Mouse (Mus musculus) lung, embryonic 14.5 days (tissue): Measurements from ENCODE around the gene Magi1. TPM values are rescaled to one million over a fixed set of nuclear protein-coding genes. Genes with fewer than 3 reads are reported as not detected.
"Not testable (repeated sequence)": the region's sequence is repeated elsewhere in the genome, so short reads cannot be mapped to it uniquely, and the experiment has no call there.

Experiments
- ATAC-seq: fragments of 200-750 bp; cut with Nextera tagmentation; 2 replicates; pipeline ENCODE4 v1.8.0; 2017; ENCODE audit warnings: mild to moderate bottlenecking, moderate TSS enrichment, moderate library complexity; ENCODE audit not compliant: insufficient read depth
- DNase-seq: peaks from one replicate; pipeline ENCODE4 v3.0.0-alpha.2; 2015
- H3K27ac ChIP-seq: fragments of 300-500 bp; sonication (generic); 2 replicates; pipeline ENCODE4 v1.5.1; 2014; ENCODE audit warnings: low read depth, mild to moderate bottlenecking, moderate library complexity
- H3K27me3 ChIP-seq: fragments of 300-500 bp; sonication (generic); 2 replicates; pipeline ENCODE4 v1.6.1; 2014; ENCODE audit warnings: low read length, control low read depth; ENCODE audit not compliant: insufficient read depth
- H3K36me3 ChIP-seq: fragments of 300-500 bp; sonication (generic); 2 replicates; pipeline ENCODE4 v1.6.1; 2014; ENCODE audit warnings: control low read depth; ENCODE audit not compliant: insufficient read depth
- H3K4me1 ChIP-seq: fragments of 300-500 bp; sonication (generic); 2 replicates; pipeline ENCODE4 v1.6.1; 2014; ENCODE audit warnings: antibody characterized with exemption, control low read depth; ENCODE audit not compliant: insufficient read depth
- H3K4me2 ChIP-seq: fragments of 300-500 bp; sonication (generic); 2 replicates; pipeline ENCODE4 v1.6.1; 2014; ENCODE audit warnings: mild to moderate bottlenecking
- H3K4me3 ChIP-seq: fragments of 300-500 bp; sonication (generic); 2 replicates; pipeline ENCODE4 v1.5.1; 2014; ENCODE audit warnings: low read depth, low read length
- H3K9ac ChIP-seq: fragments of 300-500 bp; sonication (generic); 2 replicates; pipeline ENCODE4 v1.6.1; 2014
- H3K9me3 ChIP-seq: fragments of 300-500 bp; sonication (generic); 2 replicates; pipeline ENCODE4 v1.6.1; 2016; ENCODE audit warnings: low read depth, low read length, control low read depth
- CTCF ChIP-seq: IDR thresholded peaks from 2 replicates; pipeline ENCODE4 v1.5.1; 2016; ENCODE audit warnings: antibody characterized with exemption, low read depth
- WGBS: fragments of 180-500 bp; shearing (Covaris S2); extraction: QIAGEN DNeasy Blood & Tissue Kit; methylation state at CpG from one replicate; pipeline ENCODE4 v1.1.7; 2014; 5-methylcytosine and 5-hydroxymethylcytosine counted together
- polyA plus RNA-seq: library from polyadenylated mRNA; unstranded; fragments of >200 nt; fragmentation: Nextera tagmentation; extraction: Ambion mirVana; gene quantifications from 2 replicates; pipeline ENCODE4 v1.2.1, GENCODE M21; 2014

The Magi1 gene
- polyA plus RNA-seq, 1 experiment from 2014 or later = 10.1 TPM

DNA sequence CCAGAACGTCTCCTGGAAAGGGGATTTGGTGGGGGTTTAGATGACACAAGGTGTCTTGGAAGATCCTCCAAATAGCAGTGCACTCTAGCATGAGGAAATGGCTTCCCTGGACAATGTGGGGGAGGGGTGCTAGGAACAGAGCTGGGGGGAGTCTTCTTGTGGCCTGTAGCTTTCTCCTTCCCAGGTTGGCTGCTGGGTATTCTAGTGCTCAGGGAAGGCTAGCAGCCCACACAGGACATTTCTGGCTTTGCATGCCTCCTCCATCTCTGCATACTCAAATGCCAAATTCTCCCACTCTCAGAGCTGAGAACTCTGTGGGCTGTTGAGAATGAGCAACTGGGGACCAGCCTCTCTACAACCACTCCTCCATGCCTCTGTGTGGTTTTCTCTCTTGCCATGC lies 622.6 kb downstream of the Magi1 start:
- H3K4me2 ChIP-seq = no peak overlapping the region
- ATAC-seq (no peak), DNase-seq (no peak)
- no peak overlapping the region for H3K9ac ChIP-seq
- H3K27me3 ChIP-seq = no peaks in the 10 kb centered on the region
- H3K27ac ChIP-seq = no peak overlapping the region
- H3K4me3 ChIP-seq = no peak overlapping the region
- H3K9me3 ChIP-seq = no peaks in the 10 kb centered on the region
- no peak for TF ChIP-seq CTCF
- H3K4me1 ChIP-seq = no peaks in the 10 kb centered on the region
- no peaks in the 10 kb centered on the region for H3K36me3 ChIP-seq
- WGBS = 44% methylated on average over 1 of the region's 1 CpGs

DNA sequence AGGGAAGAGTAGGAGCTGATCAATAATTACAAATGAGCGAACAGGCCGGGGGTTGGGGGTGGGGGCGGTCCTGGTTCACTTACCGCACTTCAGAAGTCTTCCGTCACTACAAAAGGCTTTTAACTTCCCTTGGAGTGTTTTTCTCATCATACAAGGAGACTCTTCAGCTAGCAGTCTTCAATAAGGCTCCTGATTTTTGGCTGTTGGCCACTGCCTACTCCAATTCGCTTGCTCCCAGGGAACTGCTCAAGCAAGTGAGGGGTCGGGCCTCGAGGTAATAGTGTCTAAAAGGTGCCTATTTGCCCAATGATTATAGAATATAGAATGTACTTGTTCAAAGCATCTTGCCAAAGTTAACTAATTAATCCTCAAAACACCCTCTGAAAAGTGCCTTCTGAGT lies 624.2 kb downstream of the Magi1 start:
- Histone ChIP-seq H3K4me1 (no peaks in the 10 kb centered on the region), H3K9ac (no peak overlapping the region), H3K9me3 (no peaks in the 10 kb centered on the region), H3K27me3 (no peaks in the 10 kb centered on the region), H3K4me2 (no peak overlapping the region), H3K4me3 (no peak overlapping the region), H3K27ac (no peak overlapping the region), H3K36me3 (no peaks in the 10 kb centered on the region)
- no peak for TF ChIP-seq CTCF
- 61% methylated on average over 8 of the region's 8 CpGs for WGBS
- ATAC-seq (no peak), DNase-seq (no peak)

DNA sequence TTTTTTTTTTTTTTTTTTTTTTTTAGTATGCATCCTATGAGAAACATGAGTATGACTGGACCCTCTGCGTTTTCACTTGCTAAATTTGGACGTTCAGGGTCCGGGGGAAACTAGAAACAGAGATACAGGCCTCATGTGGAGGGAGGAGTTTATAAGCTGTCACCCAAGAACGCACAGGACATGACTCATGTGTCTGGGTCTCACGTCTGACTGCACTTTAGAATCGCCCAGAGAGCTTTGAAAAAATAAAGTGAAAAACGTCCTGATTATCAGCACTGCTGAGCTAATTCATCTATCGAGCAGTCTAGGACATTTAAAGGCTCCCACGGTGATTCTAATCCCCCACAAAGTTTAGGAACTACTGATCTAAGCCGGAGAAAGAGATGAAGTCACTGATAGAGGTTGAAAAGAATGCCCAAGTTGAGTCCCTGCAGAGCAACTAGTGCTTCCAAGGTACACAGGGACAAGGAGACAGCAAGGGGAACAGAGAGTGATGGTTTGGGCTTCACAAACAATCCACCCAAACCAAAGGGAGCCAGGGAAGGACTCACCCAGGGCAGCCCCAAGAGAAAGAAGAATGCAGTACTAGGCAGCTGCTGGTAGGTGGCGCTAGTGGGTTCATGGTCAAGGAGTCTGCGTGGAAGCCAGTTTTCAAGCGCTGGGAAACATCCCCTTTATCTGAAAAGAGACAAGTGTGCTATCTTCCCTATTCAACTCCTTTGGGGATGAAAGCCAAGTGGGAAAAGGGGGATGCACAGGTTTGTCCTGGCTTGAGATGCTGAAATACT lies 626.3 kb downstream of the Magi1 start:
- no peaks in the 10 kb centered on the region for H3K9me3 ChIP-seq
- ATAC-seq (no peak), DNase-seq (peak; percentile 83)
- no peak overlapping the region for H3K9ac ChIP-seq
- no peaks in the 10 kb centered on the region for H3K27me3 ChIP-seq
- no peak overlapping the region for H3K4me2 ChIP-seq
- 21% methylated on average over 13 of the region's 13 CpGs for WGBS
- no peaks in the 10 kb centered on the region for H3K4me1 ChIP-seq
- no peak overlapping the region for H3K27ac ChIP-seq
- TF ChIP-seq CTCF = peak; percentile 86
- no peak overlapping the region for H3K4me3 ChIP-seq
- no peaks in the 10 kb centered on the region for H3K36me3 ChIP-seq

DNA sequence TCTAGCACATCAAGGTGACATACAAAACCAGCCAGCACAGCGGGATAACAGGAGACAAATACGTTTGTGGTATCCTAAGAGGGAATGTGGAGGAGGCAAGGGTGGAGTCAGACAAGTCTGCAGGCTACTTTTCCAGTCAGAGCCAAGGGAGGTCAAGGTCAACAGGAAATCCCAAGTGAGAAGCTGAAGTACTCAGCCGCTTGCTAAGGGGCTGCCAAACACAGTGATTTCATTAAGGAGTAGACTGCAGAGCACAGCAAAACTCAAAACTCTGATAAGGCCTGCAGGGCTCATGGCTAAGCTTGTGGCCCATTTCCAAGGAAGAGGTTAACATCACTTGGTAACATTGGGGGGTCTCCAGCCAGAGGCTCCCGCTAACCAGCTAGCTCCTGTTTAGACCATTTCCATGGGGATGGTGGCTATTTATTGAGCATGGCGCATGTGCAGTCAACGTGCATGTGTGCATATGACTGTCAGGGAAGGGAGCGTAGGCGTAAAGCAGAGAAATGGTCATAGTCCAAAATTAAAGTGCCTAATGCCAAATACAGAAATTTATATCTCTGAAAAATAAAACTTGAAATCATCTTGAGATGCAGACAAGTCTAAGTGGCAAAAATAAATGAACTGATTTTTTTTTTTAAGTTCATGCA lies 635.0 kb downstream of the Magi1 start:
- H3K9ac ChIP-seq = no peak overlapping the region
- TF ChIP-seq CTCF = no peak
- WGBS = 62% methylated on average over 8 of the region's 8 CpGs
- H3K27ac ChIP-seq = no peak overlapping the region
- H3K4me3 ChIP-seq = no peak overlapping the region
- H3K4me1 ChIP-seq = peaks cover 6% of the 10 kb centered on the region; the same call in 1 of the 2 replicates
- no peaks in the 10 kb centered on the region for H3K27me3 ChIP-seq
- DNase-seq = peak; percentile 66
- ATAC-seq = no peak; the same call in 1 of the 2 replicates
- H3K36me3 ChIP-seq = no peaks in the 10 kb centered on the region
- no peak overlapping the region for H3K4me2 ChIP-seq
- no peaks in the 10 kb centered on the region for H3K9me3 ChIP-seq

DNA sequence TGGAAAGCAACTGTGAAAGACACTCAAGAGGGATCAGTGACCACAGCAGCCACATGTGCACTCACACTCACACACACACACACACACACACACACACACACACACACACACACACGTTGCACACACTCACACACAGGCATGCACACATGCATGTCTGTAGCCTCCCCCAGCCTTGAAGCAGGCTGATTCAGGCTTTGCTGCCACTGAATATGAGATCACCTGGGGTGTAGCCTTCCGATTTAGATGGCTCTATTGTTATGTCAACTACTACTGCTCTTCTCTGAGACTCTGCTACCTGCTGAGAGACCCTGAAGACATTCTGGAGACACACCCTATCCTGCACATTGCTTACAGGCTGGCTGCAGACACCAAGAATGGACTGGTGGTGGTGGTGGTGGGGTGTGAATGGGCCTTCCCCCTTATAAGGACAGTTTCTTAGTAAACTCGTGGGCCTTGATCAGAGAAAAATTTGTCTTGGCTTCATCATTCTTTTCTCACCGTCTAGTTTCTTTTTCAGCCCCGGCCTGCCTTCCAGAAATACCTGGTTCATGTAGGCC lies 653.9 kb downstream of the Magi1 start:
- ATAC-seq, H3K4me3 ChIP-seq, DNase-seq, H3K4me1 ChIP-seq, H3K36me3 ChIP-seq, H3K9me3 ChIP-seq, H3K27me3 ChIP-seq, H3K9ac ChIP-seq, H3K4me2 ChIP-seq, H3K27ac ChIP-seq: not testable (repeated sequence)
- WGBS = 71% methylated on average over 5 of the region's 5 CpGs

DNA sequence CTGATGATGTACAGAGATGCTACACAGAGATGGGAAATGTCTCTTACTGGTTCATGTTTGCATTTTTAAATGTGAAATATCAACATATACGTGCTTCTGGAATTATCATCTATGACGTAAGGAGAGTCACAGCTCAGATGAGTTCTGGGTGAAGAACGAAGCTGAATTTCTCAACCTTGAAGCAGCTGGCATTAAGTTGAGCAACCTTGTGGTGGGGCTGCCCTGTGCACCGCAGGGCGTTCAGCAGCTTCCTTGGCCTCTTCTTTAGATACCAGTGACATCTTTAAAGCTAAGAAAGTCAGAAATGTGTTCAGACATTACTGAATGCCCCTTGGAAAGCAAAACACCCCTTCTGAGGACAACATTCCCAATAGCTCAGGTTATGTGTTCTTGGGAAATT lies 656.5 kb downstream of the Magi1 start:
- no peak for TF ChIP-seq CTCF
- no peaks in the 10 kb centered on the region for H3K27me3 ChIP-seq
- no peaks in the 10 kb centered on the region for H3K4me1 ChIP-seq
- no peak overlapping the region for H3K4me3 ChIP-seq
- H3K9ac ChIP-seq = no peak overlapping the region
- H3K9me3 ChIP-seq = no peaks in the 10 kb centered on the region
- 84% methylated on average over 5 of the region's 5 CpGs for WGBS
- no peak overlapping the region for H3K4me2 ChIP-seq
- H3K36me3 ChIP-seq = no peaks in the 10 kb centered on the region
- no peak for ATAC-seq
- no peak for DNase-seq
- no peak overlapping the region for H3K27ac ChIP-seq

Other genes with a start within 250 kb of the Magi1 start
- gene Slc25a26, start 216.4 kb upstream of the Magi1 start, polyA plus RNA-seq = 7.1 TPM in 2 replicates